Mouse (Mus musculus): ENCODE measurements around the gene H3f3b. TPM values are rescaled to one million over a fixed set of nuclear protein-coding genes. Genes with fewer than 3 reads are reported as not detected.

The H3f3b gene
- total RNA-seq, 2 experiments from 2014 or later, result 55.9 to 58.7 TPM

GRCm38 (mm10) chr11:116012262-116012947 lies 15.4 kb downstream of the H3f3b start, which contains the start of gene Galk1:
TSS of gene Galk1 (minus strand) at chr11:116012719.
- intact Hi-C loops (cut with DNase I), result no loop called here
- Histone ChIP-seq H3K4me3 (peak within 1 kb of the TSS; percentile 72), H3K27ac (peak within 1 kb of the TSS; percentile 83)
- no peak for TF ChIP-seq CTCF (IDR thresholded peaks at IDR 0.05)
- peak; percentile 93 for DNase-seq

- intact Hi-C loops (cut with DNase I), result no loop called here
- Histone ChIP-seq H3K4me3 (peak overlapping the region; percentile 72), H3K27ac (peak overlapping the region; percentile 83)
- no peak for DNase-seq
- TF ChIP-seq CTCF (IDR thresholded peaks at IDR 0.05), result no peak
Measured at GRCm38 (mm10) chr11:116011529-116012261, 16.1 kb downstream of the H3f3b start.

DNA sequence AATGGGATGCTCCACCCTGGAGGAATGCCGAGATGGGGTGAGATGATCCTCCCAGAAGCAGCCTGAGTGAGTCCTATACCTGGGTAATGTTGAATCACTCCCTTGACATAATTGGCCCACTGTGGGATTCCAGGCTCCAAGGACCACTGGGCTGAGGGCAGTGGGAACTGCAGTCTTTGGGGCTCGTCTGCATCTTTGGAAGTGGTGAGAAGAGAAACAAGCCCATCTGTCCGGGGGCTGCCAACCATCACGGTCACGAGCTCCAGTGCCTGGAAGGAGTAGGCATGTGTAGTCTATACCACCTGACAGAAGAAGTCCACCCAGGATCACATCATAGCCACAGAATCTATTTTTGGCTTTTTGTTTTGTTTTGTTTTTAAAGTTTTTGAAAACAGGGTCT lies 16.8 kb downstream of the H3f3b start:
- DNase-seq, result no peak
- no peak for TF ChIP-seq CTCF (IDR thresholded peaks at IDR 0.05)
- intact Hi-C loops (cut with DNase I), result no loop called here
- Histone ChIP-seq H3K27ac (no peak overlapping the region), H3K4me3 (no peak overlapping the region)

DNA sequence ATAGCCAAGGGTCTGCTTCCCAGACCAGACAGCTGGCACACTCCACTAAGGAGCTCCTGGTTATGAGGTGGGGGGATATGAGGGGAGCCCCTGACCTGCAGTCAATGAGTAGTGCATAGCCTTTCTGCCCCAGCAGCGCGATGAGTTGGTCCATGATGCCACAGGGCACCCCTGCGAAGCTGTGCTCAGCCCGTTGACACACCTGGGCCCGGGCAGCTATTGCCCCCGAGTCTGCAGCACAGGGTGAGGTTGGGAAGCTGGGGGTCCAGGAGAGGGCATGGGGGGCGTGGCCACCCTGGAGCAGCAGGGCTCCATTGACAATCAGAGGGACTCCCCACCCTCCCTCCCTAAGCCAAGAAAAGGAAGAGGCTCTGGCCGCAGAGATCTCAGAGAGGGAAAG lies 17.6 kb downstream of the H3f3b start:
- intact Hi-C loops (cut with DNase I), result no loop called here
- no peak overlapping the region for H3K27ac ChIP-seq
- no peak for TF ChIP-seq CTCF (IDR thresholded peaks at IDR 0.05)
- DNase-seq, result no peak
- no peak overlapping the region for H3K4me3 ChIP-seq

DNA sequence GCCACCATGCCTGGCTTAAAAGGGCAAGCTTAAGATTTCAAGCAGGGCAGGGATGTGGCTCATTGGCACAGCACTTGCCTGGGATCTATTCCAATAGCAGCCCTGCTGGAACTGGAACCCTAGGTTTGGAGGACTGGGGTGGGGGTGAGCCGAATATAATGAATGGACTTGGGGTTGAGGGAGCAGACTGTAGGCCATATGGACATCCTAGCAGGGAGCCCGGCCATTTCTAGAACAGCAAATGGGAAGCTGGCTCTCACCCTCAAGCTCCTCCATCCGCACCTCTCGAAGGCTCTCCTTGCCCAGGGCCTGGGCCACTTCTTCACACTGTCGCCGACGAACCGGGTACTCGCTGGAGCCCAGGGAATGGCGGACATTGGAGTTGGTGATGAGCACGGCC lies 18.1 kb downstream of the H3f3b start:
- TF ChIP-seq CTCF (IDR thresholded peaks at IDR 0.05), result no peak
- no peak for DNase-seq
- no peak overlapping the region for H3K4me3 ChIP-seq
- no peak overlapping the region for H3K27ac ChIP-seq
- intact Hi-C loops (cut with DNase I), result no loop called here

DNA sequence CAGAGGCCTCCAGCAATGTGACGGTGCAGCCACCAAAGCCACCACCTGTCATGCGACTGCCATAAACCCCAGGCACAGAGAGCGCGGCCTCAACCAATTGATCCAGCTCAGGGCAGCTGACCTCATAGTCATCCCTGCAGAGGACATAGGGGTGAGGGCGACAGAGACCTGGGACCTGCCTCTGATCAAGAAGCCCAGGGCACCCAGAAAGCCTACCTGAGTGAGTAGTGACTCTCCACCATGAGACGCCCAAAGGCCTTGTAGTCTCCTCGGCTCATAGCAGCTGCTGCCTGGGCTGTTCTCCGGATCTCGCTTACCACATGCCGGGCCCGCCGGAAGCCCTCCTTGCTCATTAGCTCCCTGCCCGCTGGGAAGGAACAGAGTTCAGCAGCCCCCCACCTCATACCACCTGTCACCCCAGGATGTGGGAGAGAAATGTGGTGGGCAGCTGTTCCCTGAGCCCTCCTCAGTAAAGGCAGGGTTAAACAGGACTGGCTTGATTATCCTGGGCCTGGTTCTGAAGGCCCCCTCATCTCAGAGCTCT lies 18.9 kb downstream of the H3f3b start:
- TF ChIP-seq CTCF (IDR thresholded peaks at IDR 0.05), result no peak
- DNase-seq, result no peak
- Histone ChIP-seq H3K4me3 (no peak overlapping the region), H3K27ac (no peak overlapping the region)
- intact Hi-C loops (cut with DNase I), result no loop called here

DNA sequence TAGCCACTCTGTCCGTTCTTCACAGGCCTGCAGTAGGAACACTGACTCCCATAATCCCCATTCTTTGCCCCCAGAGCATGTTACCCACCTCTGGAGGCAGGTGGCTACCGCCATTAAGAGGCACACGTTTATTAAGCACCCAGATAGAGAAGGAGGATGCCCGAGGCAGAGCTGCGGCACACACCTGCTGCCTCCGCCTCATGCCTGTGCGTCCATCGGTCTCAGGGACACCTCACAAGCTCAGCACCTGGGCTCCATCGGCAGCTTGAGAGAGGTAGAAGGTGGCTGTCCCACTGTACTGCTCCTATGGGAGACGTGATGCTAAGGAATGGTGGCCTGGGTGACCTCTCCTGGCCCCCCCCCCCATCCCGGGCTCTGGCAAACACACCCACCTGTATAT lies 19.4 kb downstream of the H3f3b start:
- no peak for DNase-seq
- TF ChIP-seq CTCF (IDR thresholded peaks at IDR 0.05), result no peak
- intact Hi-C loops (cut with DNase I), result no loop called here
- Histone ChIP-seq H3K4me3 (no peak overlapping the region), H3K27ac (no peak overlapping the region)

DNA sequence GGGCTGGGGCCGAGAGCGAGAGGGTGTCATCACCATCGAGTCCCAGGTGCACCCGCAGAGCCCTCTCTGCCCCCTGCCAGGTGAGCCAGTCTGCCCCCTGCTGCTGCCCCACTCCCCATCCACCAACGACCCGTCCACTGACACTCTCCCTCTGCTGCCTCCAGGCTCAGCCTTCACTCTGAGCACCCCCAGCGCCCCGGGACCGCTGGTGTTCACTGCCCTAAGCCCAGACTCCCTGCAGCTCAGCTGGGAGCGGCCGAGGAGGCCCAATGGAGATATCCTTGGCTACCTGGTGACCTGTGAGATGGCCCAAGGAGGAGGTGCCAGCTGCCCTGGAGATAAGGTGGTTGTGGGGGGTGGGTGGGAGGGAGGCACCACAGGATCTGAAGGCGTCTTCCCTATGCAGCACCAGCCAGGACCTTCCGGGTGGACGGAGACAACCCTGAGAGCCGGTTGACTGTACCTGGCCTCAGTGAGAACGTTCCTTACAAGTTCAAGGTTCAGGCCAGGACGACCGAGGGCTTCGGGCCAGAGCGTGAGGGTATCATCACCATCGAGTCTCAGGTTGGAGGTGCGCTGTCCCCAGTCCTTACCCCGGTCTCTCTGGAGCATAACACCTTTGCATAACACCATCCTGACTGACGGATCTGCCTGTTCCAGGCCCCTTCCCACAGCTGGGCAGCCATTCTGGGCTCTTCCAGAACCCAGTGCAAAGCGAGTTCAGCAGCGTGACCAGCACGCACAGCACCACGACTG lies 20.5 kb downstream of the H3f3b start:
- no peak for TF ChIP-seq CTCF (IDR thresholded peaks at IDR 0.05)
- Histone ChIP-seq H3K4me3 (no peak overlapping the region), H3K27ac (no peak overlapping the region)
- no peak for DNase-seq
- intact Hi-C loops (cut with DNase I), result no loop called here

GRCm38 (mm10) chr11:116005701-116006419 lies 21.9 kb downstream of the H3f3b start:
- intact Hi-C loops (cut with DNase I), result no loop called here
- peak overlapping the region; percentile 80 for H3K27ac ChIP-seq
- DNase-seq, result no peak
- no peak for TF ChIP-seq CTCF (IDR thresholded peaks at IDR 0.05)
- peak overlapping the region; percentile 65; the same call in 1 of the 2 replicates for H3K4me3 ChIP-seq

GRCm38 (mm10) chr11:116004840-116005700 lies 22.7 kb downstream of the H3f3b start:
- DNase-seq, result peak; percentile 90
- Histone ChIP-seq H3K4me3 (peak overlapping the region; percentile 65), H3K27ac (peak overlapping the region; percentile 80)
- intact Hi-C loops (cut with DNase I), result no loop called here
- TF ChIP-seq CTCF (IDR thresholded peaks at IDR 0.05), result peak; percentile 66

- peak overlapping the region; percentile 65 for H3K4me3 ChIP-seq
- H3K27ac ChIP-seq, result peak overlapping the region; percentile 80
- DNase-seq, result no peak
- intact Hi-C loops (cut with DNase I), result no loop called here
- no peak for TF ChIP-seq CTCF (IDR thresholded peaks at IDR 0.05)
Measured at GRCm38 (mm10) chr11:116004186-116004823, 23.5 kb downstream of the H3f3b start.

Data from gastrocnemius, adult 2 months (tissue).